Mouse (Mus musculus): Measurements from ENCODE around the gene Sppl2c. TPM values are rescaled to one million over a fixed set of nuclear protein-coding genes. Genes with fewer than 3 reads are reported as not detected.
"Not testable (repeated sequence)": the region's sequence is repeated elsewhere in the genome, so short reads cannot be mapped to it uniquely, and the experiment has no call there.

Sppl2c gene
- polyA plus RNA-seq, 1 experiment: not detected

DNA sequence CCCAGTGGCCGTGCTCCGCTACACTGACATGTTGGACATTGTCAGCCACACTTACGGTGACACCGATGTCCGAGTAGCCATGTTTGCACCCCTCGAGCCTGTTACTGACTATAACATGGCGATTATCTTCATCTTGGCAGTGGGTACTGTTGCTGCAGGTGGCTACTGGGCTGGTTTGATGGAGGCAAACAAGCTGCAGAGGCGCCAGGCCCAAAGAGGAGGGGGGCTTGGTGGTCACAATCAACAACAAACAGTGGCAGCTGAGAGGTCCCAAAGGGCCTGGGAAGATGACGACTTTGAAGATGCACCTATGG is 667 bp downstream of the Sppl2c start:
- 0 out of 2 replicates have a peak, but pooled peaks cover 2% of the 10 kb centered on the region for H3K4me1 ChIP-seq (ENCODE audit: control insufficient read depth, insufficient read depth, low read length)
- 71% methylated on average over 9 of the region's 9 CpGs for WGBS
- no peak overlapping the region for H3K4me3 ChIP-seq (ENCODE audit: insufficient read depth, low read depth, low read length)
- H3K27ac ChIP-seq (ENCODE audit: insufficient read depth, low read depth, low read length): no peak overlapping the region
- TF ChIP-seq POLR2A (IDR thresholded peaks at IDR 0.05; ENCODE audit: insufficient read depth, low read depth, low read length): no peak

DNA sequence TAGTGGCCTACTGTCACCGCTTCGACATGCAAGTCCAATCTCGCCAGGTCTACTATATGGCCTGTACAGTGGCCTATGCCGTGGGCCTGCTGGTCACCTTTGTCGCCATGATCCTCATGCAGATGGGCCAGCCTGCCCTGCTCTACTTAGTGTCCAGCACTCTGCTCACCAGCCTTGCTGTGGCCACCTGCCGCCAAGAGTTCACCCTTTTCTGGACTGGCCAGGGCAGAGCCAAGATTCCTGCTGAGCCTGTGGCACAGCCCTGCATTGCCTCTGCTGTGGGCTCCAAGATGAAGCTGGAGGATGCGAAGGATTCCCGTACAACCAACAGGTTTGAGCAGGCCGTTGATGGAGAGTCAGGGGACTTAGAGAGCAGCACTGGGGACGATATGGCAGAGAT is 1.6 kb downstream of the Sppl2c start:
- 0 out of 2 replicates have a peak, but pooled peaks cover 2% of the 10 kb centered on the region for H3K4me1 ChIP-seq (ENCODE audit: control insufficient read depth, insufficient read depth, low read length)
- TF ChIP-seq CTCF (IDR thresholded peaks at IDR 0.05; ENCODE audit: insufficient read depth, low read depth, low read length) (no peak), POLR2A (IDR thresholded peaks at IDR 0.05; ENCODE audit: insufficient read depth, low read depth, low read length) (no peak)
- no peak overlapping the region for H3K4me3 ChIP-seq (ENCODE audit: insufficient read depth, low read depth, low read length)
- no peak overlapping the region for H3K27ac ChIP-seq (ENCODE audit: insufficient read depth, low read depth, low read length)
- WGBS: 95% methylated on average over 10 of the region's 10 CpGs

DNA sequence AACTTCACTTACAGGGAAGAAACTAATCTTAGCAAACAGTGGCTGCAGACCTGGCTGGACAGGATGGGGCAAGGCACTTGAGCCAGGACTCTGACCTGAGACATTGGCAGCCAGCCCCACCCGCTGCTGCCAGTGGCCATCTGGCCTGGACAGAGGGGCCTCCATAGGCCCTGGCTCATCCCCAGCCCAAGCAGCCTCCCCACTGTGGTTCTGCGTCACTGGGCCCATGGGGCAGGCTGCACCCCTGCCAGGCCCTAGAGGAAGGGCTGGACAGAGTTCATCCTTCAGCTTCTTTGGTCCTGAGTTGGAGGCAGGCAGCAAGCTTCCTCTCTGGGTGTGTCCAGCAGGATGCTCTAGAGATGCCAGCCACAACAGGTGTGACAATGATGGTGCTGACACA is 3.9 kb downstream of the Sppl2c start:
- Histone ChIP-seq H3K27ac (ENCODE audit: insufficient read depth, low read depth, low read length) (no peak overlapping the region), H3K4me1 (ENCODE audit: control insufficient read depth, insufficient read depth, low read length) (0 out of 2 replicates have a peak, but pooled peaks cover 2% of the 10 kb centered on the region), H3K4me3 (ENCODE audit: insufficient read depth, low read depth, low read length) (no peak overlapping the region)
- 71% methylated on average over 2 of the region's 2 CpGs for WGBS
- TF ChIP-seq CTCF (IDR thresholded peaks at IDR 0.05; ENCODE audit: insufficient read depth, low read depth, low read length) (no peak), POLR2A (IDR thresholded peaks at IDR 0.05; ENCODE audit: insufficient read depth, low read depth, low read length) (no peak)

DNA sequence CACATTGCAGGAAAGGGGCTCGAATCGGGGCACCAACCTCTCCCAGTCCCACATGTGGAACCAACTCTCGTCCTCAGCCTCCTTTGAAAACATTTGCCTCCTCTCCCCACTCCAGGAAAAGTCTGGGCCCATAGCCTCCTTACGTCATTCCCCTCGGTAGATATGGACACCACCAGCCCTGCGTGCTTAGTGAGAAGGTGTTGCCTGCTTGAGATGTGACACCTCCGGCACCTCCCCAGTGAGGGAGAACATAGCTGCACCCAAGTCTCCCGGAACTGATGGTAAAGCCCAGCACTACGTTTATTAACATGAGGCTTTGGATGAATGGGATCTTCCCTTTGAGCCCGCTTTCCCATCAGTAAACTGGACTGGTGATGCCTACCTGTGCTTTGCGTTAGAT is 9.3 kb downstream of the Sppl2c start:
- H3K4me3 ChIP-seq (ENCODE audit: insufficient read depth, low read depth, low read length): no peak overlapping the region
- 0 out of 2 replicates have a peak, but pooled peaks cover 2% of the 10 kb centered on the region for H3K4me1 ChIP-seq (ENCODE audit: control insufficient read depth, insufficient read depth, low read length)
- WGBS: 71% methylated on average over 11 of the region's 11 CpGs

DNA sequence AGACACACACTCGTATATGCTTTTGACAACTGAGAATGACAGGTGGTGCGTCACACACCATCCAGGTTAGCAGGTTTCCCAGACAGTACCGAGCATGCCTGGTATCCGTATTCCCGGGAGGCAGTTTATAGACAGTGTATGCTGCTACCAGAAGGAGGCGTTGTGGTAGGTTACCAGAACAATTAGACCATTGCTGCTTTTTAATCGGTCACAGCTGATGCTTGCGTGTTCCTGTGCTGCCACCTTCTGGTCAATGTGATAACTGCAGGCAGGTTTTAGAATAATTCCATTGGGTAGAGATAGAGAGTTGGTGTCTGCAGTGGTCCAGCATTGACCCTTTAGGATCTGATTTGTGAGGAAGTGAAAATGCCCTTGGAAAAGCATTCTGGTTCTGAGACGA is 9.7 kb downstream of the Sppl2c start:
- TF ChIP-seq CTCF (IDR thresholded peaks at IDR 0.05; ENCODE audit: insufficient read depth, low read depth, low read length): no peak
- TF ChIP-seq POLR2A (IDR thresholded peaks at IDR 0.05; ENCODE audit: insufficient read depth, low read depth, low read length): no peak
- 7% methylated on average over 9 of the region's 9 CpGs for WGBS

More for the DNA sequence above, 9.3 kb downstream of the Sppl2c start:
- TF ChIP-seq CTCF (IDR thresholded peaks at IDR 0.05; ENCODE audit: insufficient read depth, low read depth, low read length) (no peak), POLR2A (IDR thresholded peaks at IDR 0.05; ENCODE audit: insufficient read depth, low read depth, low read length) (no peak)
- no peak overlapping the region for H3K27ac ChIP-seq (ENCODE audit: insufficient read depth, low read depth, low read length)

DNA sequence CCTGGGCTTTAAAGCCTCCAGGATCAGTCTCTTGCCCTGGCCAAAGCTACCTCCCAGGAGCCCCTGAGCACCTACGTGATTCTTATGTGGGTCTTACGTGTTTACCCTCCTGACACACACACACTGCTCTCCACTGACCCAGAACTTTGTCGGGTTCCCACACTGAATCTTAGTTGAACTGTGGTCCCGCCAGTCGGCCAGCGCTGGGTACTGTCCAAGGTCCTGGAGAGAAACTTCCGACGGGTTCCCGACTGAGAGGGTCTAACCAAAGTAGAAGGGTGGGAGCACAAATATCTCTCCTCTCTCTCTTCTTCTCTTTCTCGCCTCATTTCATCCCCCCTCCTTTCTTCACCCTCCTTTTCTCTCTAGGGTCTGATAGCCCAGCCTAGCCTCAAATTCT is 11.7 kb downstream of the Sppl2c start:
- Histone ChIP-seq H3K4me3 (ENCODE audit: insufficient read depth, low read depth, low read length) (no peak overlapping the region), H3K4me1 (ENCODE audit: control insufficient read depth, insufficient read depth, low read length) (no peaks in the 10 kb centered on the region), H3K27ac (ENCODE audit: insufficient read depth, low read depth, low read length) (no peak overlapping the region)
- WGBS: 37% methylated on average over 10 of the region's 10 CpGs
- TF ChIP-seq POLR2A (IDR thresholded peaks at IDR 0.05; ENCODE audit: insufficient read depth, low read depth, low read length): no peak
- TF ChIP-seq CTCF (IDR thresholded peaks at IDR 0.05; ENCODE audit: insufficient read depth, low read depth, low read length): no peak

More for the DNA sequence above, 9.7 kb downstream of the Sppl2c start:
- no peak overlapping the region for H3K4me3 ChIP-seq (ENCODE audit: insufficient read depth, low read depth, low read length)
- H3K27ac ChIP-seq (ENCODE audit: insufficient read depth, low read depth, low read length): no peak overlapping the region
- no peaks in the 10 kb centered on the region for H3K4me1 ChIP-seq (ENCODE audit: control insufficient read depth, insufficient read depth, low read length)

DNA sequence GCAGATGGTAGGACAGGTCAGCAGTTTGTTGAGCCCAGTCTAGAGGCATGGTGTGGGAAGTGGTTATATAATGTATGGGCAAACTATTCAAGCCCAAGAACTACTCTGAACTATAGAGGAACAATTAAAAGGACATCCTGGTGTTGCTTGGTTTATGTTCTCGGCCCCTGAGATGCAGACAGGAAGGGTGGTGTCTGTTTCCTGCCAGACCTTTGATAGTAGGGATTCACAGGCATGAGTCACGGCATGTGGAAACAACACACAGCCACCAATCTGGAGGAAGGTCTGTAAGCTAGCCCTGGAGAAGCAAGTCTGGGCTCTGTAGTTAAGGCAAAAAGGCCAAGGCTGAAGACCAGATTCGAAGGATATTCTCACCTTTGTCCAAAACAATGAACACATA is 17.1 kb downstream of the Sppl2c start:
- no peak overlapping the region for H3K4me3 ChIP-seq (ENCODE audit: insufficient read depth, low read depth, low read length)
- H3K4me1 ChIP-seq (ENCODE audit: control insufficient read depth, insufficient read depth, low read length): no peaks in the 10 kb centered on the region; the same call in 1 of the 2 replicates
- TF ChIP-seq CTCF (IDR thresholded peaks at IDR 0.05; ENCODE audit: insufficient read depth, low read depth, low read length): no peak
- WGBS: 81% methylated on average over 3 of the region's 3 CpGs
- H3K27ac ChIP-seq (ENCODE audit: insufficient read depth, low read depth, low read length): no peak overlapping the region

DNA sequence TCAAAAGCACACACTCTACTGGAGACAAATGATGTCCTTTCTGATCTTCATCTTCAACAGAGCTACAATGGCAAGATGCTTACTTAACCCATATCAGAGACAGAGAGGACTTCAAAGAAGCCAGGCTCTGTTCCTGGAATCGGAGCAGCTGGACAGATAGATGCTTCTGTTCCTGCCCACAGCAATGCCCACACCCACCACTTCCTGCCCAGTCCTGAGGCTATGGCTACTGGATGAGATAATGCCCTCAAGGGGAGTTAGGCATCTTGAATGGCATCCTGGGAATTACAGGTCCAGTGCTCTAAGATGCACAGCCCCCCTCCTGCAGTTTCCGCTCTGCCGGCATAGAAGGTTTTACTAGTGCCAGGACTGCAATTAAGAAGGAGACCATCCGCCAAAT is 20.4 kb downstream of the Sppl2c start:
- Histone ChIP-seq H3K4me1 (ENCODE audit: control insufficient read depth, insufficient read depth, low read length) (no peaks in the 10 kb centered on the region; the same call in 1 of the 2 replicates), H3K27ac (ENCODE audit: insufficient read depth, low read depth, low read length) (no peak overlapping the region), H3K4me3 (ENCODE audit: insufficient read depth, low read depth, low read length) (no peak overlapping the region)
- no peak for TF ChIP-seq POLR2A (IDR thresholded peaks at IDR 0.05; ENCODE audit: insufficient read depth, low read depth, low read length)
- TF ChIP-seq CTCF (IDR thresholded peaks at IDR 0.05; ENCODE audit: insufficient read depth, low read depth, low read length): no peak
- WGBS: 42% methylated on average over 4 of the region's 4 CpGs

DNA sequence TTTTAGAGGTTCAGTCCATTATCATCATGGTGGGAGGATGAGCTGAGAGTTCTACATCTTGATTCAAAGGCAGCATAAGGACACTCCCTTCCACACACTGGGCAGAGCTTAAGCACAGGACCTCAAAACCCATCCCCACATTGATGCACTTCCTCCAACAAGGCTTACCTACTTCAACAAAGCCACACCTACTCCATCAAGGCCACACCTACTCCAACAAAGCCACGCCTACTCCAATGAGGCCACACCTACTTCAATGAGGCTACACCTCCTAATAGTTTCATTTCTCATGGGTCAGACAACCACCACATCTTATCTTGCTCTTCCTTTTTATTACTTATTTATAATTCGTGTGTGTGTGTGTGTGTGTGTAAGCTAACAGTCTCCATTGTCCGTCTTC is 22.9 kb downstream of the Sppl2c start:
- Histone ChIP-seq H3K27ac (ENCODE audit: insufficient read depth, low read depth, low read length) (no peak overlapping the region), H3K4me1 (ENCODE audit: control insufficient read depth, insufficient read depth, low read length) (no peaks in the 10 kb centered on the region; the same call in 1 of the 2 replicates), H3K4me3 (ENCODE audit: insufficient read depth, low read depth, low read length) (no peak overlapping the region)
- TF ChIP-seq CTCF (IDR thresholded peaks at IDR 0.05; ENCODE audit: insufficient read depth, low read depth, low read length): no peak
- WGBS: 80% methylated on average over 3 of the region's 3 CpGs

DNA sequence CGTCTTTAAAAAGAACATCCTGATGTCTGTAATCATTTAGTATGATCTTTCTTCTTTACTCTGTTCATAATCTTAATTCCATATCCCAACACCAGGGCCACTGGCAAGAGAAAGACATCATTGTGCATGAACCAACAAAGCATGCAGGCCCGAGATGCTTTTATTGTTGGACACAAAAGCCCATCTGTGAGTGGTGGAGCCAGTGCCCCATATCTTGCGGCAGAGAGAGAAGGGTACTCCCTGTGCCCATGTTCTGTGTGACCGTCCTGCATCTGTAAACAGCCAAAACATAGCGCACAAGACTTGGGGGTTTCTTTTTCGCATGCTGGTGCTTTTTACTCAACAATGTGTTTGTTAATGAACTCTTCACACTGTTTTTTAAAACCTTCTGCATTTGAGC is 25.1 kb downstream of the Sppl2c start:
- 70% methylated on average over 6 of the region's 6 CpGs for WGBS
- Histone ChIP-seq H3K4me1 (ENCODE audit: control insufficient read depth, insufficient read depth, low read length) (no peaks in the 10 kb centered on the region; the same call in 1 of the 2 replicates), H3K4me3 (ENCODE audit: insufficient read depth, low read depth, low read length) (no peak overlapping the region), H3K27ac (ENCODE audit: insufficient read depth, low read depth, low read length) (no peak overlapping the region)
- TF ChIP-seq POLR2A (IDR thresholded peaks at IDR 0.05; ENCODE audit: insufficient read depth, low read depth, low read length) (no peak), CTCF (IDR thresholded peaks at IDR 0.05; ENCODE audit: insufficient read depth, low read depth, low read length) (no peak)

DNA sequence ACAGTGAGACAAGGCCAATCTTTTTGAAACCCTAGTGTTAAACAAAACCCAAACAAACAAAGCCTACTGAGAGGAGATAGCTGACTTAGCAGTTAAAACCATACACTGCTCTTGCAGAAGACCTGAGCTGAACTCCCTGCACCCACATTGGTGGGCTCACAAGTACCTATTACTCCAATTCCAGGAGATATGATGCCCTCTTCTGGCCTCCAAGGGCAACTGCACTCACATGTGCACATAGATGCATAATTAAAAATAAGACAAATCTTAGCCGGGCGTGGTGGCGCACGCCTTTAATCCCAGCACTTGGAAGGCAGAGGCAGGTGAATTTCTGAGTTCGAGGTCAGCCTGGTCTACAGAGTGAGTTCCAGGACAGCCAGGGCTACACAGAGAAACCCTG is 28.0 kb downstream of the Sppl2c start:
- WGBS: 96% methylated on average over 5 of the region's 5 CpGs
- not testable (repeated sequence) for H3K27ac ChIP-seq (ENCODE audit: insufficient read depth, low read depth, low read length); H3K4me1 ChIP-seq (ENCODE audit: control insufficient read depth, insufficient read depth, low read length); H3K4me3 ChIP-seq (ENCODE audit: insufficient read depth, low read depth, low read length)
